Mouse (Mus musculus) myocyte (in vitro differentiated cells): ENCODE data around the gene Atp1a1. TPM values are rescaled to one million over a fixed set of nuclear protein-coding genes. Genes with fewer than 3 reads are reported as not detected.

Experiments used
- H3K27me3 ChIP-seq: one replicate; pipeline ENCODE4 v1.6.1; 2011; ENCODE audit not compliant: control insufficient read depth, insufficient read depth, insufficient read length
- H3K36me3 ChIP-seq: one replicate; pipeline ENCODE4 v1.6.1; 2011; ENCODE audit not compliant: control insufficient read depth, insufficient read depth
- H3K4me2 ChIP-seq: one replicate; pipeline ENCODE4 v1.6.1; 2011; ENCODE audit warnings: low read depth, control low read depth
- H3K4me3 ChIP-seq: one replicate; pipeline ENCODE4 v1.5.1; 2011; ENCODE audit warnings: mild to moderate bottlenecking, control low read depth, moderate library complexity
- H3K79me2 ChIP-seq: one replicate; pipeline ENCODE4 v1.6.1; 2011; ENCODE audit not compliant: control insufficient read depth, insufficient read depth
- H3ac ChIP-seq: one replicate; pipeline ENCODE4 v1.6.1; 2011; ENCODE audit not compliant: control insufficient read depth, insufficient read length
- CEBPB ChIP-seq: IDR thresholded peaks from 2 replicates; pipeline ENCODE4 v1.6.1; 2011; ENCODE audit warnings: mild to moderate bottlenecking, moderate library complexity; ENCODE audit not compliant: poor library complexity, insufficient read depth, severe bottlenecking
- E2F4 ChIP-seq: IDR thresholded peaks from one replicate; pipeline ENCODE4 v1.6.1; 2011; ENCODE audit warnings: mild to moderate bottlenecking, control low read depth, moderate library complexity; ENCODE audit not compliant: insufficient read depth
- MAX ChIP-seq: IDR thresholded peaks from one replicate; pipeline ENCODE4 v1.6.1; 2011; ENCODE audit warnings: low read depth, mild to moderate bottlenecking, control low read depth
- MYOD1 ChIP-seq, 3 experiments: IDR thresholded peaks; one replicate each; pipeline ENCODE4 v1.6.1; 2011; ENCODE audit warnings: control low read depth in 2 of 3, low read depth in 2 of 3, mild to moderate bottlenecking in 2 of 3, moderate library complexity in 1 of 3; ENCODE audit not compliant: insufficient read length in 2 of 3, control insufficient read depth in 1 of 3
- MYOG ChIP-seq, 3 experiments: IDR thresholded peaks; one replicate each; pipeline ENCODE4 v1.6.1; 2011; ENCODE audit warnings: control low read depth in 2 of 3, low read depth in 2 of 3, mild to moderate bottlenecking in 2 of 3; ENCODE audit not compliant: insufficient read length in 2 of 3, control insufficient read depth in 1 of 3, insufficient read depth in 1 of 3
- POLR2A ChIP-seq: IDR thresholded peaks from one replicate; pipeline ENCODE4 v1.6.1; 2011; ENCODE audit warnings: low read depth, mild to moderate bottlenecking, control low read depth, moderate library complexity; ENCODE audit not compliant: insufficient read length
- POLR2AphosphoS2 ChIP-seq: IDR thresholded peaks from one replicate; pipeline ENCODE4 v1.6.1; 2011; ENCODE audit warnings: low read depth, control low read depth; ENCODE audit not compliant: insufficient read length
- REST ChIP-seq: IDR thresholded peaks from one replicate; pipeline ENCODE4 v1.6.1; 2011; ENCODE audit warnings: mild to moderate bottlenecking, control low read depth, moderate library complexity; ENCODE audit not compliant: insufficient read depth, insufficient read length
- TCF12 ChIP-seq: IDR thresholded peaks from one replicate; pipeline ENCODE4 v1.6.1; 2011; ENCODE audit warnings: mild to moderate bottlenecking, control low read depth; ENCODE audit not compliant: poor library complexity, insufficient read depth, severe bottlenecking
- TCF3 ChIP-seq: IDR thresholded peaks from one replicate; pipeline ENCODE4 v1.6.1; 2011; ENCODE audit warnings: low read depth, control low read depth; ENCODE audit not compliant: insufficient read length
- USF1 ChIP-seq: IDR thresholded peaks from one replicate; pipeline ENCODE4 v1.6.1; 2011; ENCODE audit warnings: low read depth, mild to moderate bottlenecking, control low read depth, moderate library complexity
- polyA plus RNA-seq: library from polyadenylated mRNA; unstranded; fragments of >200 nt; fragmentation: generic; extraction: Trizol; gene quantifications from one replicate; pipeline ENCODE4 v1.2.1, GENCODE M21; 2012; ENCODE audit warnings: missing spikeins

Atp1a1 gene
- polyA plus RNA-seq, 1 experiment = 389 TPM

GRCm38 (mm10) chr3:101598231-101598905 is 6.1 kb downstream of the Atp1a1 start:
- TF ChIP-seq CEBPB = no peak
- TF ChIP-seq POLR2A = peak; percentile 4
- peaks cover 32% of the 10 kb centered on the region for H3K36me3 ChIP-seq
- no peaks in the 10 kb centered on the region for H3K27me3 ChIP-seq
- peak overlapping the region; percentile 88 for H3K4me2 ChIP-seq
- H3K4me3 ChIP-seq = no peak overlapping the region
- peaks cover 87% of the 10 kb centered on the region for H3K79me2 ChIP-seq
- H3ac ChIP-seq = no peak overlapping the region

GRCm38 (mm10) chr3:101597317-101598096 is 7.0 kb downstream of the Atp1a1 start:
- Histone ChIP-seq H3K27me3 (no peaks in the 10 kb centered on the region), H3K4me3 (no peak overlapping the region), H3K79me2 (peaks cover 79% of the 10 kb centered on the region), H3K4me2 (no peak overlapping the region), H3K36me3 (peaks cover 39% of the 10 kb centered on the region), H3ac (no peak overlapping the region)
- TF ChIP-seq USF1 (no peak), E2F4 (no peak), POLR2A (no peak)

GRCm38 (mm10) chr3:101596686-101597085 is 7.8 kb downstream of the Atp1a1 start:
- Histone ChIP-seq H3K4me2 (no peak overlapping the region), H3K36me3 (peaks cover 40% of the 10 kb centered on the region), H3ac (no peak overlapping the region), H3K79me2 (peaks cover 70% of the 10 kb centered on the region), H3K27me3 (no peaks in the 10 kb centered on the region), H3K4me3 (no peak overlapping the region)
- TF ChIP-seq USF1 = no peak
- TF ChIP-seq POLR2AphosphoS2 = no peak
- no peak for TF ChIP-seq POLR2A
- no peak for TF ChIP-seq MAX
- TF ChIP-seq TCF3 = no peak
- TF ChIP-seq TCF12 = no peak
- no peak for TF ChIP-seq REST
- TF ChIP-seq CEBPB = no peak
- TF ChIP-seq E2F4 = no peak
- no peak for TF ChIP-seq MYOD1 (IDR thresholded peaks at IDR 0.05; ENCODE audit: control insufficient read depth in 1 of 3, insufficient read length in 2 of 3, low read depth in 2 of 3)
- no peak for TF ChIP-seq MYOG (IDR thresholded peaks at IDR 0.05; ENCODE audit: control insufficient read depth in 1 of 3, insufficient read depth in 1 of 3, insufficient read length in 2 of 3, low read depth in 2 of 3)

GRCm38 (mm10) chr3:101595866-101596630 is 8.4 kb downstream of the Atp1a1 start:
- Histone ChIP-seq H3K36me3 (peaks cover 44% of the 10 kb centered on the region), H3K4me2 (no peak overlapping the region), H3K27me3 (no peaks in the 10 kb centered on the region), H3K79me2 (peaks cover 64% of the 10 kb centered on the region), H3ac (no peak overlapping the region), H3K4me3 (no peak overlapping the region)
- TF ChIP-seq POLR2AphosphoS2 (peak; percentile 13), TCF3 (no peak)

- Histone ChIP-seq H3K4me3 (no peak overlapping the region), H3ac (no peak overlapping the region), H3K36me3 (peaks cover 55% of the 10 kb centered on the region), H3K79me2 (peaks cover 53% of the 10 kb centered on the region), H3K4me2 (no peak overlapping the region), H3K27me3 (no peaks in the 10 kb centered on the region)
- TF ChIP-seq E2F4 = no peak
- TF ChIP-seq TCF12 = no peak
- TF ChIP-seq POLR2AphosphoS2 = peak; percentile 4
Measured at GRCm38 (mm10) chr3:101594982-101595381, 9.5 kb downstream of the Atp1a1 start.
